Mouse (Mus musculus) gastrocnemius, postnatal 14 days (tissue): Measurements from ENCODE around the gene Enox1. TPM values are rescaled to one million over a fixed set of nuclear protein-coding genes. Genes with fewer than 3 reads are reported as not detected.

ENCODE experiments used
- DNase-seq: peaks from one replicate; pipeline ENCODE4 v3.0.0; 2021; ENCODE audit warnings: mixed read lengths
- intact Hi-C: fragments of 180-260 bp; cut with DNase I; formaldehyde crosslinking; loops from one replicate; pipeline ENCODE4 v1.15.1; 2025; ENCODE audit warnings: low total_unique reads
- total RNA-seq, 2 experiments: library from RNA; stranded (reverse); gene quantifications; 2 replicates each; pipeline ENCODE4 v1.2.3; 2021

Enox1 gene
- total RNA-seq, 2 experiments from 2014 or later: 1.6 to 1.8 TPM

DNA sequence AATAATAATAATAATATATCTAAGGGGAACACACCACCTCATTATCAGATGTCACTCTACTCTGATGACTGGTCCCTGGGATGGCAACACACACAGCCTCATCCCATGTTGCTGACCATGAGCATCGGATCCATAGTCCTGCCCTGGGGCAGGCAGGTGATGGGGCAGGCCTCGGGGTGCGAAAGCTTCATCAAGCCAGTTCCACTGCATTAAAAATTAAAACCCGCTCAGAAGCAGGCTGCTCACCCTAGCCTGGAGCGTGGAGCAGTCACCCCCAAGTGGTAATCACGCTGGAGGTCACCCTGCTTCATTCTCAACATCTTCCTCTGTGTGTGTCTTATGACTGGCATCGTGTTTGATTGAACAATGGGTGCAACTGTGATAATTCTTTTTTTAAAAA is 321.6 kb downstream of the Enox1 start:
- intact Hi-C loops: no loop called here
- DNase-seq: no peak

- DNase-seq: no peak
- intact Hi-C loops: no loop called here
Observed at GRCm38 (mm10) chr14:77478692-77479091, 322.1 kb downstream of the Enox1 start.

DNA sequence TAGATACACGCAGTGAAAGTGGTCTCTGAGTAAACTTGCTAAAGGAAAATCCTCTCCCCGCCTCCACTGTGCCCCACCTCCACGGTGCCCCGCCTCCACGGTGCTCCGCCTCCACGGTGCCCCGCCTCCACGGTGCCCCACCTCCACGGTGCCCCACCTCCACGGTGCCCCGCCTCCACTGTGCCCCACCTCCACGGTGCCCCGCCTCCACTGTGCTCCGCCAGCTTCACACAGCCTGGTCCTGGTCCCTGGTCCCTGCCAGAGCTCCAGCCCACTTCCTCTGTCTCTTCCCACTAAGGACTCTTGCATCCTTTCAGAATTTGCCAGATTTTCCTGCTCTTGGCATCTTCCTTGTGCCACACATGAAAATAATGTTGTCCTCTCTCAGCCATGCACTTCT is 326.5 kb downstream of the Enox1 start:
- intact Hi-C loops: no loop called here
- no peak for DNase-seq

- peak; percentile 88 for DNase-seq
- intact Hi-C loops: no loop called here
Observed at GRCm38 (mm10) chr14:77484951-77485447, 328.4 kb downstream of the Enox1 start.

- intact Hi-C loops: no loop called here
- DNase-seq: no peak
Observed at GRCm38 (mm10) chr14:77490699-77491098, 334.1 kb downstream of the Enox1 start.

DNA sequence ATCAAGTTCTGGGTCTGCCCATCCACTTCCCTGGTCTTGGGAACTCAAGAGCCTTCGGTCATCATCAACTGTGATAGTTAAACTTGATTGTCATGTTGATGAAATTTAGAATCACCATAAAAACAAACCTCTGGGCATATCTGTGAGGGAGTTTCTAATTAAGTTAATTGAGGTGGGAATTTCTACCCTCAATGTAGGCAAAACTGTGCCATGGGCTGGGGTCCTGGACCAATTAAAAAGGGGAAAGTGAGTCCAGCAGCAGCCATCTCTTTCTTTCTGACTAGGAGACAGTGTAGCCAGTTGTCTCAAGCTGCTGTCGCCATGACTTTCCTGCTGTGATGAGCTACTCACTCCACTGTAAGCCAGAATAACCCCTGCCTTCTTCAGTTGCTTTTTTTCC is 335.2 kb downstream of the Enox1 start:
- DNase-seq: no peak
- intact Hi-C loops: no loop called here

DNA sequence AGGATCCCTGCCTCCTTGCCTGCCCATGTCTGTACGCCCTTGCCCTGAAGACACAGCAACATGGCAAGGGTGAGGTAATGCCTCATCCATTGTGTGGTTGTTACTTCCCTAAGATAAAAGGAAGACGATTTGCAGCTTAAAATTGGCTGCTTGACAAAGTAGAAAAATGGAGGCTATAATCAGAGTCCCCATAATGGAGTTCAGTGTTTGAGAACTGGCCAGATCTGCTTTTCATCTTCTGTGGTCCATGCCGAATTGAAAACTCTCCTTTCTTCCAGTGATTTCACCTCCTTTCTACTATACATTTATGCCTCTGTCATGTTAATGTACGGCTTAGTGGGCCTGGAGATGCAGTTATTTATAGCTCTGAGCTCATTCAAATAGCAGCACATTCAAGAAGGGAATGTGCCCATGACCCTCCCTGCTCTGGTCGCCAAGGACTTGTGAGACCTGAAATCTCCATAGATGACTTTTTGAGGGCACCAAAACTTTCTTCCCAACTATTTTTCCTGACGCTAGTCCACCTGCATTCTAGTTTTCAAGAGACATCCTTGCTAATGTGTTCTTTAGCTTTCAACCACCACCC is 343.5 kb downstream of the Enox1 start:
- no peak for DNase-seq
- intact Hi-C loops: no loop called here

GRCm38 (mm10) chr14:77504458-77505135 is 348.0 kb downstream of the Enox1 start:
- peak; percentile 20 for DNase-seq
- intact Hi-C loops: no loop called here

- intact Hi-C loops: no loop called here
Observed at GRCm38 (mm10) chr14:77506341-77506740, 349.8 kb downstream of the Enox1 start.

GRCm38 (mm10) chr14:77508036-77508435 is 351.5 kb downstream of the Enox1 start:
- DNase-seq: peak; percentile 65
- intact Hi-C loops: no loop called here

More at GRCm38 (mm10) chr14:77506341-77506740, 349.8 kb downstream of the Enox1 start:
- DNase-seq: no peak

DNA sequence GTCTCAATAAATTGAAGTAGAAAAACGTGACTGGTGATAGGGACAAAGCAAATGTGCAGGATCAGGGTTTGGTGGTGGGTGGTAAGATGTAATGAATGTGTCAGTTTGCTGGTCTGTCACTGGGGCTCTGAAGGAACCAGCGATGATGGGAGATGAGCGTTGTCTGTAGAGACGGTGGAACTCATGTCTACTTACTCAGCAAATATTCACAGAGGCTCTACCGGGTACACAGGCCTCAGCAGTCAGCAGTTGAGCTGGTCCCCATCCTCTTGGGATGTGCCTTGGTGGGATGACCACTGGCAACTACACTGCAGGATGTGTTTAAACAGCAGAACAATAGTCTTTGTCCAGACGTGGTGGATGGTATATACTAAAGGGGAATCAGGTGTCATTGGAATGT is 352.5 kb downstream of the Enox1 start:
- no peak for DNase-seq

GRCm38 (mm10) chr14:77509924-77510323 is 353.4 kb downstream of the Enox1 start:
- intact Hi-C loops: no loop called here

More for the DNA sequence above, 352.5 kb downstream of the Enox1 start:
- intact Hi-C loops: no loop called here

GRCm38 (mm10) chr14:77511137-77511870 is 354.7 kb downstream of the Enox1 start:
- DNase-seq: no peak
- intact Hi-C loops: no loop called here

More at GRCm38 (mm10) chr14:77509924-77510323, 353.4 kb downstream of the Enox1 start:
- no peak for DNase-seq

DNA sequence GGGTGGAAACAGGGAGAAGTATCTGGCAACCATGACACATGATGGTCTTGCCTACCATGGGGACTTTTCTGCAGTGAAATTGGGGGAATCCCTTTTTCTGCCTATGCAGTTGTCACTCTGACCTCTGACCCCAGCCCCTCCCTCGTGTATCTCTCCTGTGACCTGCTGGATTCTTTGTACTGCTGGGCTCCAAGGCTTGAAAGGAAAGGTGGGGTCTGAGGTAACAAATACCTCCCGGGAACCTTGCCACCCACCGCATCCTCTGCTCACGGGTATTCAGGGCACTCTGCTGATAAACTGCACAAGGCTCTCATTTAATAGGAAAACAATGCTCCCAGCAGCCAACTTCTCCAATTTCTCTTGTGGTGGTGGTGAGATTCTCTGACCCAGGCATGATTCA is 361.5 kb downstream of the Enox1 start:
- intact Hi-C loops: no loop called here
- DNase-seq: no peak

- intact Hi-C loops: no loop called here
- no peak for DNase-seq
Observed at GRCm38 (mm10) chr14:77518941-77519695, 362.6 kb downstream of the Enox1 start.

DNA sequence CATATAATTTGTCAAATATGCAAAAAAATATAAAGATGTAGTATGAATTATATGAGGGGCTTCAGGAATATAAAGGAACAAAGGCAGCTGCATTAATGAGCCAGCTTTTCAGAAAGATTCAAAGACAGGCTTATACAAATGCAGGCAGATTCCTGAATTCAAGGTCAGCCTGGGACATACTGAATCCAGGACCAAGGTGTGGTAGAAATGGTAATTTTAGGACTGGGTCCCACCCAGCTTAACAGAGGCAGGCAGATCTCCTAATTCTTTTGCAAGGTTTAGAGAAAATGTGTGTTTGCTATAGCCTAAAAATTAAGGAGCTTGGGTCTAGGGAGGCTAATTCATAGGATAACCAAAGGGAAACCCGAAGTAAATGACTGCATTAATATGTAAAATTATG is 363.1 kb downstream of the Enox1 start:
- intact Hi-C loops: no loop called here
- no peak for DNase-seq

GRCm38 (mm10) chr14:77524303-77524702 is 367.7 kb downstream of the Enox1 start:
- intact Hi-C loops: no loop called here
- no peak for DNase-seq

DNA sequence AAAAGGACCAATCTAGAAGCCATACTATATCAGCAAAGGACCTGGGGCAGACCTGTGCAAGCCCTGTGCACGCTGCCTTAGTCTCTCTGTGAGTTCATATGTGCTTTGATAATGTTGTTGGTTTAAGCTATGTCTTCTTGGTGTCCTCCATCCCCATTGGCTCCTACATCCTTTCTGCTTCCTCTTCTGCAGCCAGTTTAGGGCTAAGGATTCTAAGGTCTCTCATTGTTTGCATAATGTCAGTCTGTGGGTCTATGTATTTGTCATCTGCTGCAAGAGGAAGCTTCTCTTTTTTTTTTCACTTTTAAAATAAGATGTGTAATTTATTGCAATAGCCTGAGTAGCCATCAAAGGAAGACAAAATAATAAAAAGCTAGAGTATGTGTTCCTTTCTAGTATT is 369.7 kb downstream of the Enox1 start:
- intact Hi-C loops: no loop called here

DNA sequence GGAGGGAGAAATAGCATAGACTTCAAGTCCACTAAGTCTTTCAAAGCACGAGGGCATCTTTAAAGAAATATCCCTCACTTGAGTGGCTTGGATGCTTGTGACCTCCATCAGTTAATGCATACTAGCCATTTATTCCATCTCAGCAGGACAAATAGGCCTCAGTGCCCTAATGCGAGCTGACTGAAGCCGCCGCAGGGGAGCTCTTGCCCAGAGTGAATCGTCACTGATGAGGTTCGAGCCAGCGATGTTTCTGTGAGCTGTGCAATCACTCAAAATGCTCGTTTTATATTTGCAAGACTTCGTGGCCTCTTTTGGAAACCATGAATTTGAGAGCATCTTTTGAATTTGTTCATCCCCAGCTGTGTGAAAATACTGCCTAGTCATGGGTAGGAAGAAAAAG is 372.6 kb downstream of the Enox1 start:
- DNase-seq: no peak
- intact Hi-C loops: no loop called here

More for the DNA sequence above, 369.7 kb downstream of the Enox1 start:
- DNase-seq: no peak

DNA sequence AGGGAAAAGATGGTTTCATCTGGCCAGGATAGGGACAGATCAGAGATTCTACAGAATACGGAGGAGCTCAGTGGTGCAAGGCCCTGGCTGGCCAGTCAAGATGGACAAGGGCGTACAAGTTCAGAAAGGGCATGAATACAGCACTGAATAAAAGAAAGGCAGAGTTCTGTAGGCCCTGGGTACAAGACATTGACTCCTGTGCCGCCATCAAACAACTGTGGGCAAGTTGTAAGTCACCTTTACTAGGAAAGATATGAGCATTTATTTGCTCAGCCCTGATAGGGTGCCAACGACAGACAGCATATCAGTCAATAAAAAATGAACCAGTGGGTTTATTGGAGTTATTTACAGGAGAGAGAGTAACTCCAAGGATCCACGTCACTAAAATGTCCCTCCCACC is 373.1 kb downstream of the Enox1 start:
- no peak for DNase-seq
- intact Hi-C loops: no loop called here
